Comparison of ENCODE assay signal across 8 mouse cellular contexts in the genomic region with DNA sequence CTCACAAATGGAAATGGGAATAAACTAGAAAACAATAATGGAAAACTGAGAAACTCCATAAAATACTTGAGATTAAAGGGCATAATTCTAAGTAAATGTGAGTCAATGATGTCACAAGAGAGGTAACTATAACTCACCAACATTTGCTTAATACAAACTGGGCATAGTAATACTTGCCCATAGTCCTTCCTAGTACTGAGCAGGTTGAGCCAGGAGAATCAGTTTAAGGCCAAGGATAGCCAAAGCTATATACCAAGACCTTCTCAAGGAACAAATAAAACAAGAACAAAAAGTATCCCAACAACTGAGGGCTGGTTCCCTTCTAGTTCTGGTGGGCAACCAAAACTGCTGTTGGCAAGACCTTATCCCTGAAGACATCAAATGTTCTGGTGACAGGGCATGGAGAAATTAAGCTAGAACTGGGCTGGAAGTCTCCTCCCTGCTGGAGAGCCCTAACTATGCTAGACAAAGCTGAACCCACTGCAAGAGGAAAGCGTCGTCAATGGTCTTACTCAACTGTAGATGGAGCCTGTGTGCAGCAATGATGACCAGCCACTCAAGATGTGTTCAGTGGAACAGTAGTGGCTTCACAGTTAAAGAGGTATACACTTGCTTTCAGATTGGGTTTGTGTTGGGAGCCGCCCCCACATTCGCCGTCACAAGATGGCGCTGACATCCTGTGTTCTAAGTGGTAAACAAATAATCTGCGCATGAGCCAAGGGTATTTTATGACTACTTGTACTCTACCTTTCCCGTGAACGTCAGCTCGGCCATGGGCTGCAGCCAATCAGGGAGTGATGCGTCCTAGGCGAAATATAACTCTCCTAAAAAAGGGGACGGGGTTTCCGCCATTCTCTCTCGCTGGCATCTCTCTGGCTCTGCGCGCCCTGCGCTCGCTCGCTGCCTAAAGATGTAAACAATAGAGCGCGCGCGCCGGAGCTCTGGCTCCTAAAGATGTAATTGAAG. TPM values are rescaled to one million over a fixed set of nuclear protein-coding genes. Genes with fewer than 3 reads are reported as not detected.
DNase-seq lines count a peak whose midpoint lies in the region; ATAC-seq and TF ChIP-seq lines count a peak whose summit lies in the region.
"Not testable (repeated sequence)": the region's sequence is repeated elsewhere in the genome, so short reads cannot be mapped to it uniquely, and the experiment has no call there.

No protein-coding gene starts in this region.

- not testable (repeated sequence) for TF ChIP-seq POLR2A in ES-Bruce4 (IDR thresholded peaks at IDR 0.05; ENCODE audit: insufficient read depth, low read length)

- peak overlapping the region; percentile 51 for H3K4me2 ChIP-seq in forebrain, postnatal 0 days (ENCODE audit: low read depth)
- H3K4me2 ChIP-seq in liver, embryonic 14.5 days (ENCODE audit: low read depth): peak overlapping the region; percentile 55

- H3K27me3 ChIP-seq in ES-Bruce4 (ENCODE audit: control insufficient read depth, insufficient read depth, low read length, poor library complexity, severe bottlenecking); forebrain, postnatal 0 days (ENCODE audit: insufficient read depth, low read length); liver, embryonic 14.5 days (ENCODE audit: control insufficient read depth, insufficient read depth, low read length); splenic B cell, adult 2 months (ENCODE audit: control insufficient read depth, insufficient read depth, low read length, poor library complexity, severe bottlenecking): not testable (repeated sequence)

- 7% methylated on average over 6 of the region's 25 CpGs for WGBS in forebrain, postnatal 0 days
- WGBS in liver, embryonic 14.5 days (ENCODE audit: insufficient replicate concordance): 0% methylated on average over 7 of the region's 25 CpGs

- H3K9ac ChIP-seq in ES-Bruce4 (ENCODE audit: low read depth, poor library complexity, severe bottlenecking); forebrain, postnatal 0 days; liver, embryonic 14.5 days (replicated peaks): not testable (repeated sequence)

- not testable (repeated sequence) for TF ChIP-seq EP300 in ES-Bruce4 (IDR thresholded peaks at IDR 0.05; ENCODE audit: insufficient read depth, low read depth, low read length); liver, embryonic 14.5 days (IDR thresholded peaks at IDR 0.05; ENCODE audit: low read depth)

- not testable (repeated sequence) for H3K36me3 ChIP-seq in ES-Bruce4 (ENCODE audit: control insufficient read depth, insufficient read depth, low read length, poor library complexity, severe bottlenecking); forebrain, postnatal 0 days (ENCODE audit: insufficient read depth); liver, embryonic 14.5 days (replicated peaks; ENCODE audit: control insufficient read depth, insufficient read depth, low read depth); splenic B cell, adult 2 months (ENCODE audit: control insufficient read depth, insufficient read depth, low read length, poor library complexity, severe bottlenecking)

- not testable (repeated sequence) for H3K27ac ChIP-seq in ES-Bruce4 (ENCODE audit: insufficient read depth, low read length); forebrain, postnatal 0 days (ENCODE audit: low read depth, low read length)
- H3K27ac ChIP-seq in liver, embryonic 14.5 days: peak overlapping the region; percentile 27; the same call in 1 of the 2 replicates

- TF ChIP-seq CTCF in ES-Bruce4 (IDR thresholded peaks at IDR 0.05; ENCODE audit: low read depth, low read length): not testable (repeated sequence)
- TF ChIP-seq CTCF in forebrain, postnatal 0 days (IDR thresholded peaks at IDR 0.05; ENCODE audit: low read depth): peak; percentile 69
- TF ChIP-seq CTCF in liver, embryonic 14.5 days (IDR thresholded peaks at IDR 0.05; ENCODE audit: low read depth): peak; percentile 38

- not testable (repeated sequence) for H3K9me3 ChIP-seq in ES-Bruce4 (replicated peaks; ENCODE audit: control insufficient read depth, insufficient read depth, low read length, poor library complexity, severe bottlenecking); forebrain, postnatal 0 days (ENCODE audit: low read length); liver, embryonic 14.5 days (ENCODE audit: control insufficient read depth, low read length)

- DNase-seq in cerebellum, adult 8-10 months: peak; percentile 53
- peak; percentile 84 for DNase-seq in forebrain, postnatal 0 days
- peak; percentile 28 to 43 for DNase-seq in heart, postnatal 36 days
- peak; percentile 50 to 78 for DNase-seq in kidney, postnatal 25 days
- peak in 2 of 3 experiments; percentile 22 to 56 for DNase-seq in liver, embryonic 14.5 days (ENCODE audit: low read depth in 3 of 3, low spot score in 3 of 3)
- peak; percentile 88 for DNase-seq in splenic B cell, adult 2 months (ENCODE audit: low read depth, low spot score)

- peak; percentile 98 for ATAC-seq in forebrain, postnatal 0 days
- ATAC-seq in liver, embryonic 14.5 days (ENCODE audit: insufficient read depth): peak; percentile 85
- peak; percentile 98 for ATAC-seq in monocyte, adult 5-6 weeks (replicated peaks; ENCODE audit: insufficient number of reproducible peaks, low FRiP score, low TSS enrichment, poor library complexity, severe bottlenecking)

- not testable (repeated sequence) for H3K4me1 ChIP-seq in ES-Bruce4 (ENCODE audit: control insufficient read depth, insufficient read depth, low read length); forebrain, postnatal 0 days (ENCODE audit: insufficient read depth); liver, embryonic 14.5 days (replicated peaks; ENCODE audit: control insufficient read depth in 2 of 2, insufficient read depth in 2 of 2, low read length in 1 of 2)

- peak overlapping the region; percentile 65 for H3K4me3 ChIP-seq in ES-Bruce4 (ENCODE audit: low read depth, low read length)
- peak overlapping the region; percentile 39; the same call in 1 of the 2 replicates for H3K4me3 ChIP-seq in forebrain, postnatal 0 days (ENCODE audit: low read depth, low read length)
- H3K4me3 ChIP-seq in liver, embryonic 14.5 days (ENCODE audit: insufficient read depth in 1 of 2, low read depth in 2 of 2, low read length in 2 of 2): peak overlapping the region; percentile 52 to 60

- intact Hi-C loops in heart, postnatal 36 days (cut with DNase I): loop anchor here (2.0 kb wide), 1 partner anchor 603 kb away; no protein-coding TSS in a partner anchor

RNA-seq across cellular contexts. Expression of a gene that starts 21.9 kb away (rescaled TPM):
- polyA plus RNA-seq in ES-Bruce4 (2011; ENCODE audit: insufficient read depth, insufficient read length, low read depth, missing spikeins): 10.2 and 10.3 TPM in 2 replicates
- total RNA-seq in forebrain, postnatal 0 days (2014; rRNA removed): 3.2 and 5.0 TPM in 2 replicates
- 1.3 and 2.0 TPM in 2 replicates for polyA plus RNA-seq in forebrain, postnatal 0 days (2015; fragmentation: Nextera tagmentation; extraction: Ambion mirVana)
- 10 to 100 TPM; 21.5 to 22.6 TPM for total RNA-seq in heart, postnatal 36 days (2021)
- 1.8 and 1.9 TPM in 2 replicates for polyA plus RNA-seq in liver, embryonic 14.5 days (2012; rRNA removed)
- 2.7 TPM in 2 replicates for polyA plus RNA-seq in liver, embryonic 14.5 days (2014; fragmentation: Nextera tagmentation; extraction: Ambion mirVana)
- total RNA-seq in monocyte, adult 5-6 weeks (2017): 2.9 to 3.8 TPM (median 2.9 TPM) in 3 replicates

Comparison
In these comparisons a context has a peak if more than half of its experiments do, and no peak if none do; other contexts are left out.
1. DNase-seq: peak in every context shown above with its lines; median percentile 88 in splenic B cell, adult 2 months; 84 in forebrain, postnatal 0 days; 64 in kidney, postnatal 25 days; 53 in cerebellum, adult 8-10 months; 39 in liver, embryonic 14.5 days; 36 in heart, postnatal 36 days.